Mouse (Mus musculus) Muller cell, postnatal 12 days (primary cell): ENCODE data around the gene Rai1.

ENCODE experiments used
- DNase-seq: peaks from one replicate; pipeline ENCODE4 v3.0.0-alpha.2; 2015; ENCODE audit errors: inconsistent ontology term

Rai1 gene

DNA sequence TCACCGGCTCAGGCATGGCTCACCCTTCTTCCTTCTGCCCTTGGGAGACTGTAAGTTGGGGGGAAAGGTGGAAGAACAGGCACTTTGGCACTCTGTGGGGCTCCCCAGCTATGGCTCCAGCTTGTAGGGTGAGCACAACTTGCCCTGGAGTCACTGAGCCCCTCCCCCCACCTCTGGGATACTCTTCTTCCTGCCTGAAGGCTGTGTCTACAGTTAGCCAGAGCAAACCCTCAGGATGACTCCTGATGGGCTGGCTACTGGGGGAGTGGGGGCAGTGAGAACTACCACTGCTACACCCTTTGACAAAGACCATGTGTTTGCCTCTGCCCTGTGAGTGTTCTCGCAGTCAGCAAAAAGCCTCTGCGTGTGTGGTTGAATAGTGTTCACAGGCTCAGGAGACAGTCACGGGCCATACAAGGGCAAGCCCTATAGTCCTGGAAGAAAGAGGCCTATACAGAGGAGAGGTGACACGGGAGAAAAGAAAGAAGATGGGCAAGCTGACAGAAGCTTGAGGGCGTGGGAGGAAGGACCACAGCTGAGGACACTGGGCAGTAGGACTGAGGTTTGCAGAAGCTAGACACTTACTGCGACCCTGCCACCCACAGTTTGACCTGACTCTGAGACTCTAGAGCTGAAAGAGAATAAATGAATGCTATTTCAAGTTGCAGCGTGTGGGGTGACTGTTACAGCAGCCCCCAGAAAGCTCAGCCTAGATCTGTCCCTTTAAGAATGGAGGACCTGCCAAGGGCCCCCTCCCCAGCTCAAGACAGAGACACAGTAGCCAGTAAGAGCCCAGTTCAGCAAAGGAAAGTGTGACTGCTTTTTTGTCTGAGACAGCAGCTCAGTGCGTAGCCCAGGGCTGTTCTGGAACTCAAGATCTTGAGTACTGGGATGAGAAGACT is 9.7 kb upstream of the Rai1 start:
- no peak for DNase-seq

DNA sequence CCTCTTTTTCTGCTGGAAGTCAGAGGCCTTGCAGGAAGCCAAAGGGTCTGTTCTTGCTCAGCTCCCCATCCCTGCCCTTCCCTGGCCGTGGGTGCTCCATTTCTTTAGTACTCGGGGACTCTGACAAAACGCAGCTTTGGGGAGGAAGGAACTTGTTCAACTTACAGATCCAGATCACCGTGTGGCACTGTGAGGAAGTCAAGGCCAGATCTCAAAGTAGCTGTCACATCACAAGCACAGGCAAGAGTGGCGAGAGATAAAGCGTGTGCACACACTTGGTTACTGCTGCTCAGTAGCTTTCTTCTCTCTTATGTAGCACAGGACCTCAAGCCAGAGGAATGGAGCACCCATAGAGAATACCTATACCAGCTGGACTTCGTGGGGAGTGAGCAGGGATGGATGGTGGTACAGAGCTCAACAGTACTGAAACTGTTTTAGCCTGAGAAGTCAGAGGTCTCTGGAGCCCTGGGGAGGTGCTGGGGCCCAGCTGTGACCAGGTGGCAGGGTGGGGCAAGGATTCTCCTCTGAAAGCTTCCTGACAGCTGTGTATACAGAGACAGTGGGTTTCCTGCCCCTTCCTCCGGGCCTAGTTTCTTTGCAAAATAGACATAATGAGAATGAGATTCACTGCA is 5.1 kb upstream of the Rai1 start:
- DNase-seq: no peak

DNA sequence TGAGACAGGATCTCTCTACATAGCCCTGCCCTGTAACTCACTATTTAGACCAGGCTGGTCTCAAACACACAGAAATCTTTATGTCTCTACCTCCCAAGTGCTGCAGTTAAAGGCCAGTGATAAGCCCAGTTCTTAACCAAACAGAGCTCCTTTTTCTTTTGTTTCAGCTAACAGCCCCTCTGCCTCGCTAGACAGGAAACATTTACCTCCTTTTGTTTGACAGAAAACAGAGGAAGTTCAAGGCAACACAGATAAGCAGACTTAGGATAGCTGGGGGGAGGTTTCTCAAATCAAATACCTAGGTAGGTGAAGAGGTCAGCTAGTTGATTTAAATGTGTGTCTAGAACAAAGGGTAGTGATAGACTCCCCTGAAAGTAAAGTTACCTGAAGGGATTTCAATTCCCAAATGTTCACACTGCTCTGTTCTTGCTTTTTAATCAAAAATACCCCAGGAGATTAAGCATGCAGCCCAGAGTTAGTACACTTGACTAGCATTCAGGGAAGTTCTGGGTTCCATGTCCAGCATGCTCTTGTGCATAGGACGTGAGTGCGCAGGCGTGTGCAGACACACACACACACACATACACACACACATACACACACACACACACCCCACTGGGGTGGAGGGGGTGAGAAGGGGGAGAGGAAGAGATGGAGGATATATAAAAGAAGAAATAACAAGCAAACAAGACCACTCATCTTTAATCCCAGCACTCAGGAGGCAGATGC is 3.8 kb upstream of the Rai1 start:
- DNase-seq: no peak

DNA sequence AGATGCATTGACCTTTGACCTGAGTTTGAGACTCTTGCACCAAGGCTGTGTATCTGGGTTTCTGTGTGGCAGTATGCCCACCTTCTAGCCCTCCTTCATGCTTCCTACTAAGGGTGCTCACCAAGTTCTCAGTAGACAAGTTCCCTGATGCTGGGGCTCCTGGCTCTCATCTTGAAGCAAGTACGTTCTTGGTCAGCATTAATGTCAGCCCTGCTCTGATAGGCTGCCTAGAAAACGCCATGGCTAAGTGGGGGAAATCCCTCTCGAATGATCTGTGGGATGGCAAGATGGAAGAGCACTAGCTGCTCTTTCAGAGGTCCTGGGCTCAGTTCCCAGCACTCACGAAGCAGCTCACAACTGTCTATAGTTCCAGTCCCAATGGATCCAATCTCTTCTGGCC is 2.8 kb upstream of the Rai1 start:
- DNase-seq: no peak

DNA sequence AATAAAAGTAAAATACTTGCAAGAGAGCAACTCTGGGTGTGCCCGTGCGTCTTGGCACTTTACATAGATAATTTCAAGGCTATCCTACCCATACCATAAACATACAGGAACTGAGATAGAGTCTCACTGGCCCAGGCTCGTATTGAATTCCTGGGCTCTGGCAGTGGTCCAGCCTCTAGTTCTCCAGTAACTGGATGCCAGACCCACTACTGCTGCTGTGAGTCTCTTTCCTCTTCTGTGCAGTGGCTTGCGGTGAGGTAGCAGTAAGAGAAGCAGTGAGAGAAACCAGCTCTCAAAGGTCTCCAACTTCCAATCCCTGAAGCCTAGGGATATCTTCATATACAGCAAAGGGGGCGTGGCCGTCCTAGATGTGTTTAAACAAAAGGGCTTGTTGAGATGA is 2.1 kb upstream of the Rai1 start:
- DNase-seq: no peak

DNA sequence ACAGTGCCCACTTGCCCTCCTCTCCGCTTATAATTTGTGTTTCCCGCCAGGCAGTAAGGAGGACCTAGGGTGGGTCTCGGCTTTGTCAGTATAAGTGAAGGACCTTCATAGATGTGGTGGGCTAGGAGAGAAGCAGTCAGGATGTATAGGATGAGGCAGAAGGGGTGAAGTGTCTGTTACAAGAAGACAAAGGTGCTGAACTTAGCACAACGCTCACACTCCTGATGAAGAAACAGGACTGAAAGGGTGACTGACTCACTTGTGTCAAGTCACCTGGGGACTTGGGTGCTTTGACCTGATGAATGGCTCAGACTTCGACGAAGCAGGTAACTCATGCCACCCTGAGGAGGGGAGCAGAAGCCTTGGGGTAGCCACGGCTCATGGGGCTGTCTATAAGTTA is 1.2 kb upstream of the Rai1 start:
- no peak for DNase-seq

DNA sequence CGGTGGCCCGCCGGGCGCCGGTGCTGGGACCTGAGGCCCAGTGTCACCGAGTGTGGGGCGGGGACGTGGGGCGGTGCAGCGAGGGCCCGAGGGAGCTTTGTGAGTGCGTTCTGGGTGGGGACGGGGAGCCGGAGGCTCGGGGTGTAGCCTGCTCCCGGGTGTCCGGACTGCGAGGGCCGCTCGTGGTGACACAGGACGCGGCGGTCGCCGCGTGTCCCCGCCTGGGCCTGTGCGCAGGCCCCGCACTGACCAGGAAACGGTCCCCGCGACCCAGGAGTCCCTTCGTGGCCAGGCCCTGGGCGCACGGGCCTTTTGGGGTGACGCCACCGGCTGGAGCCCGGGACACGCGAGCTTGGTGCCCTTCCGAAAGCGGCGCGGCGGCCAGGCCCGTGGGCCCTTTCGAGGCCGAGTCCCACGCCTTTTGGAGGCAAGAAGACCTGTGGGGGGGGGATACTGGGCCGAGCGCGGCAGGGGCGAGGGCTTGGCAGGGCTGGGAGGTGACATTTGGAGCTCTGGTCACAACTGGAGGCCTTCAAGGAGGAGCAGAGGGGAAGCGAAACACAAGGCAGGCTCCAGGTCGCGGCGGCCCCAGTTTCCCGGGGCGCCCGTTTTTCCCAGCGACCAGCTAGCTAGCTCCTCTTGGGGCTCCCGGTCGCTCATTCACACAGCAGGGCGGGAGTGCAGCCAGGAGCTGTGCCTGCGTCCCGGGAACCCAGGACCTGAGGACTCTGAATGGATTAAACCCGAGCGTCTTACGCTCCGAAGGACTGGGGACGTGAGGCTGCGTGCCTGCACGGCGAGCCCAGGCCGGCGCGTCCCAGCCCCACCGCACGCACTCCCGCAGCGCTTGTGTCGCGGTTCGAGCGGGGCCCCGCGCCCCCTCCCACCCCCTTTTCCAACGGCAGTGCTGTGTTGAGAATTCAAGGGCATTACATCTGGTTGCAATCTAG is 1.1 kb downstream of the Rai1 start:
- peak; percentile 78 for DNase-seq

DNA sequence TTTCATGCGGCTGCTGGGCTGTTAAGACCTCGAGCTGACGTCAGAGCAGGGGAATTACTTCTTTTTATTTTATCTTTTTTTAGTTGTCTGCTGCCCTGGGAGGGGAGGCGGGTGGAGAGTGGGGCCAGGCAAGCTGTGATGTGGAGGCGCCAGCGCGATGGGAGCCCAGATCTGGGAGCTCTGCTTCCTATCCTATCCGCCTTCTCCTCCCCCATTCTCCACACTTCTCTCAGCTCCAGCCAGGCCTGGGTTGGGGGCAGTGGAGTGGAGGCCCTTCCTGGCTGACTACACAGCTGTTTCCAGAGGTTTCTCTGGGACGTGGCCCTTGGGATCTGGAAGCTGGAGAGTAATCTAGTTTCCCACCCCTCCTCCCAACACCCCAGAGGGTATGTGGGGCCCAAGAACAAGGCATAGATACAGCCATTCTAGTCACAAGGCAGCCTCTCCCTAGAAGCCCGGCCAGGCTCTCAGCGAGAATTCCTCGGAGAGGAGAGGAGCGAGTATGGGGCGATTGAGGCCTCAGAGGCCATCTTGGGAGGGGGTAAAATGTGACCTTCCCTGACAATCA is 1.8 kb downstream of the Rai1 start:
- DNase-seq: peak; percentile 64

DNA sequence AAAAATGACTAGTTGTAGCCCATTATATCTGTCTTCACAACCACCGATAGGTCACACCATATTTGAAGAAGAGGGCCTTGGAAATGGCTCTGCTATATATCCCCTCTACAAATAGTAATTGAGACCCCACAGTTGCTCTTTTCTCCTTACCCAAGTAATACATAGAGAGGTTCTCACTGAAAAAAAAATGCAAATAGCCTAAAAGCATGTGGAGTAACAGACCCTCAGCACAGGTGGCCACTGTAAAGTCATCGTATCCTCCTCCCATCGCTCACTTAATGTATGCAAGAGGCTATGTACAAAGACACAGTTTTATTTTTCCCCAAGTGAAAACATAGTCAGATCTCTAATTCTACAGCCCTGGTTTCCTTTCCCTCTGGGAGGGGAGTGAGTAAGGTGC is 2.6 kb downstream of the Rai1 start:
- DNase-seq: no peak

DNA sequence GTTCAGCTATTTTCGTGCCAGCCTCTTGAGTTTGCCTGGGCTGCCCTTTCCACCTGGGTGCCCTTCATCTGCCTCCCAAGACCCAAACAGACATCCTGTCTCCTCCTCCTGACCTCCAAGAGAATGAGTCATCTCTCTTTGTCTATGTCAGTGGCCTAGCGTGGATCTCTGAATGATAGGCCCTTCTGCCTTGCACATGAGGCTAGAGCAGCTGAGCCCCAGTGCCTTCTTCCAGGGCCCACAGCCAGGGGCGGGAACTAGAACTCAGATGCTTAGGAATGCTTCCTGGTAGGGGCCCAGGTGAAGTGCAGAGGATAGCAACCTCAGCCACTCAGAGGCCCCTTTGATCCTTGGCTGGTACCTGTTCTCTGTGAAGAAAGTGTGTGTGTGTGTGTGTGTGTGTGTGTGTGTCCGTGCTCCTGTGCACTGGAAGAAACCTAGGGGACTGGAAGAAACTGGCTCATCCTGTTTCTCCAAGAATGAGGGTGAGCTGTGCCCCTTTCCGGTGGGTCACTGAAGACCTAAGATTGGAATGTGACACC is 3.9 kb downstream of the Rai1 start:
- DNase-seq: peak; percentile 76

DNA sequence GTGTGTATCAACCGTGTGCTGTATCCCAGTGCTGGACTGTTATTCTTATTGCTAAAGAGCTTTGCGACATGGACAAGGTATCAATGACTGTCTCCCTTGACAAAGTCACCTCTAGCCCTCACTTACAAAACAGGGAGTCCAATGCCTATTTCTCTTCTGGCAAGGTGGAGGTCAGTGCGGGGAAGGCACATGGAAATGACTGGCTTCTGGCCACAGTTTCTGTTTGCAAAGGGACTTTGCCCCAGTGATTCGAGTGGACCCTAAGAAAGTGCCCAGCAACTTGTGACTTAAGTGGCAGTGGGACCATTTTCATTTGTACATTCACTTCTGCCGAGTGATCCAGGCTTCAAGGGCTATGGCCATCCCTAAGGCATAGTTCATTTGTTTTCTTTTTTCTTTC is 5.6 kb downstream of the Rai1 start:
- no peak for DNase-seq

DNA sequence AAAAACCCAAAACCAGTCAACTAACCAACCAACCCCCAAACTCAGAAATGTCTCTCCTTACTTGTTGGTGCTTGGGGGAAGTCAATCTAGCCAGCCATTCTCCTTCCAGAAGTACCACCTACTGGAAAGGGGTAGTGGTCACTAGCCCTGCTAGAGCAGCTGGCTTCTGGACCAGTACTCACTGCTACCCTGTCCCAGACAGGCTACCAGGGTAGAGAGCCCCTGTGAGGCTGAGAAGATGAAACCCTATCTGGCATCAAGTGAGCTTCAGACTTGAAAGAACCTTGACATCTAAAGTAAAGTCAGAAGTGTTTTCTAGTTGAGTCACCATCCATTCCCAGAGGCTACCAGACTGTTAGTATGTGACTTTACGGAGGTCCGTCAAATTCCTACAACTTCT is 6.8 kb downstream of the Rai1 start:
- no peak for DNase-seq

DNA sequence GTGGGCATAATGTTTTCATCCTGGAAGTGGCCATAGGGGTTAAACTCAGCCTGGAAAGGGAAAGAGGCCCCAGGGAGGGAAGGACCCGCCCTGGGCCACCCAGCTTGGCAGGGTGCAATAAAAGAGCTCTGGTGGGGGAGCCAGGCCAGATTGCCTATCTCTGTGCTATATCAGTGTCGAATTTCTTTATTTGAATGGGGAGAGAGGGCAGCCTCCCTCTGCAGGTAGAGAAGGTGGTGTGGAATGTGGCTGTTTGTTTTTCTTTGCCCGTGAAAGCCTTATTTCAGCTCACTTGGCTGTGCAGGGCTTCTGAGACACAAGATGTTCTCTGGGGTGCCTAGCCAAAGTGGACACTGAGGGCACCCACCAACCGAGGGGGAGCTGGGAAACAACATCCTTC is 8.8 kb downstream of the Rai1 start:
- no peak for DNase-seq

DNA sequence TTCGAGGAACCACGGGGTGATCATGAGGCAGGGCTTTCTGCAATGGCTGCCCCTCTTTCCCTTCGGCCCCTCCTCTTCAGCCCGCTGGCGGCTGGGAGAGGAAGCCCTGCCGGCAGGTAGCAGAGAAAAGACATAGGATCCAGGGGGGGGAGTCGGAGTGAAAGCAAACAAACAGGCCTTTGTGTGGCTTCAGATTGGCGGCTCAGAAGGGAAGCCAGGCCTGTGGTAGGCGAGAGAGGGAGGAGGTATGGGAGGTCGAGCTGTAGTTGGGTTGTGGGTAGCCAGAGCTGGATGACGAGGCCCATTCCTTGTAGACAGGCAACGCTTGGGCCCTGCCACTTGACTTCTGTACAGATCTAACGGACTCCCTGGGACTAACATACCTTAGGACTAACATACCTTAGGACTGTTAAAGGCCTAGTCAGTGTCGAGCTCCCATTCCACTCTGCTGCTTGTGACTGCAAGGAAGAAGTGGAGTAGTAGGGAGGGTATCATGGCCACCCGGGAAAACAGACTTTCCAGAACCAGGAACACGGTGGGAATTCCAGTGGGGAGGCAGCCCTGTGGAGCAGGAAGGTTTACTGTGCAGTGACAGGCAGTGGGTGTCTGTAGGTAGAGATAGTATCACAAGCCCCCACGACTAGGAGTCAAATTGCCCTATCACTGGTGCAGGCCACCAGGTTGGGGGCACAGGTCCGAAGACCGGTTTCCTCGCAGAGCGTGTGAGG is 9.6 kb downstream of the Rai1 start:
- DNase-seq: peak; percentile 85

DNA sequence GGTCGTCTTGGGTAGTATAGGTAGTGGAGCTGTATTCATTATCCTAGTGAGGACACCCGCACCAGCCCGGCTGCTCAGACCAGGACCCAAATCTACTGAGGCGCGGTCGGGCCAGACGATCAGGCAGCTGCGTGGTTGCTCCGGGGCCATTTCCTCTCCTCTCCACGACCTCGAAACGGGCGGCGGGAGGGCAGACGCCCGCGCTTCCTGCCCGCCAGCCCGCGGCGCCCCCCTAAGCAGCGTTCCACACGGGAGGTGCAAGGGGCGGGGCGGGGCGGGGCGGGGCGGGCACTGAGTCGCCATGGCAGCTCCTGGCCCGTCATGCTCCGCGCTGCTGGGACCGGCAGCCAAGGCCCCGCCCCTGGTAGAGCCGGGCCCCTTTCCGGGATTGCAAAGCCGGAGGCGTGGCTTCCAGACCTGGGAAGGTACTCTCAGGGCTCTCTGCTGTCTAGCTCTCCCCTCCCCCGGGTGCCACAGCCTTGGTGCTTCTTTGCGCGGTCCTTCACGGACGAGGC is 10.3 kb downstream of the Rai1 start:
- DNase-seq: peak; percentile 97

DNA sequence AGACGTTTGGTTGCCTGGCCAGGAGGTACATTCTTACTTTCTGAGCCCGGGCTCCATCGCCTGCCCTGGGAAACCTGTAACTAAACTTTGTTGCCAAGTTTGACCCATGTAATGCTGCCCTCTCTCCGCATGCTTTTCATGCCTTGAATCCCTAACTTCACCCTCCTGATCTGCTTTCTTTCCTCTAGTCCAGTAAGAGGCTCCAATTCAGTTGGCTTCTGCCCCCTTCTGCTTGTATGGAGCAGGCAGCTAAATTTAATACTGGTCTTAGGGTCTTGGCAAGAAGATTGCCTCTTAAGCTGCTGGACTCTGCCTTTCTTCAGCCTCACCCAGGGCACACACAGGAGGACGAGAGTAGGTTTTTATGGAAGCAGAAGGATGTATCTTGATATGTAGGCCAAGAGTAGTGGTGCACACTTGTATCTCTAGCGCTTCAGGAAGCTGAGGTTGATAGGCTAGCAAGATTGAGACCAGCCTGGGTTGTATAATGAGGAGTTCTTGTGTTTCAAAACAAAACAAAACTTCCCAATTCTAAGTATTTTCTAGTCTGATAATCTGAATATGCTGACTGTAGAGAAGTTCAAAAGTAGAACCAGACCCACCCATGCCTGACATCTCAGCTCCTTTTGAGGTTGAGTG is 10.9 kb downstream of the Rai1 start:
- no peak for DNase-seq

DNA sequence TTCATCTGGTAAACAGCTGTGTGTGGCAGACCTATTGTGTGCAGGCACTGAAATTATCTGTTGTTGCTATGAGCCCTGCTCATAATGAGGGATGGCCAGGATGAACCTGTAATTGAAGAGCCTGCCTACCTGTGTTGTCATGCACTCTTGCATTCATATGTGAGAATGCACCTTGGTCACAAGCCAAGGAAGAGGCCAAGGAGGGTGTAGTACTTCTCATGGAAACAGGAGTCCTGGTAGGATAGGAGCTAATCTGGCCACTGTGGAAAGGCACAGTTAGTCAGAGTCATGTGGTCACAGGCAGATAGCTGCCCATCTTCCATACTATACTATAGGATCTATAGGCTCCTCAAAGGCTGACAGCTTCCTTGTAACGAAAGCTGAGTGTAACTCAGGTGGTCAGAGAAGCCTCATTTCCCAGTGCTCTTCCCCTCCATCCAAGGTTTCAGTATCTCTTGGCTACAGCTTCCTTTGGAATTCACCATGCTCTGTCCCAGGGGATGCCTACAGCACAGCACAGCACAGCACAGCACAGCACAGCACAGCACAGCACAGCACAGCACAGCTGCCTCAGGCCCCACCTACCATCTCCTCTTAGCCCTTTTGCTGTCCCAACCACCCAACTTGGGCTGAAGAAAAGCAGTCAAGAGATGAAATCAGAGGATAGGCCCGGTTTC is 15.9 kb downstream of the Rai1 start:
- DNase-seq: no peak

DNA sequence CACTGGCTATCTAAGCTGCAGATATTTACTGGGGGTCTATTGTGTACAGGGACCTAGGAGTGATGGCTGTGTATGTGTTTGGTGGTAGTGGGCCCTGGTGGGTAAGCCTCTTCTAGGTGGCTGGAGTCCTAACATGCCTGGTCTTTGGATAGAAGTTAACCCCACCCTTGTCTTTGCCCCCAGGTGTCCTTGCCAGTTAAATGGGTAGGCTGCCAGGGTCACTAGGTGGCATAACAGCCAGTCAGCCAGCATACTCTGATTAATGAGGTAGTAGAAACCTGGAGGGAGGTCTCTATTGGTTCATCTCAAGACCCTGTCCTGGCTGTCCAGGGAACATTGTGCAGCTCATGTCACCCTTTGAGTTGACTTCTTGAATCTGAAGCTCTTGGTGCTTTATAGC is 17.8 kb downstream of the Rai1 start:
- DNase-seq: no peak

DNA sequence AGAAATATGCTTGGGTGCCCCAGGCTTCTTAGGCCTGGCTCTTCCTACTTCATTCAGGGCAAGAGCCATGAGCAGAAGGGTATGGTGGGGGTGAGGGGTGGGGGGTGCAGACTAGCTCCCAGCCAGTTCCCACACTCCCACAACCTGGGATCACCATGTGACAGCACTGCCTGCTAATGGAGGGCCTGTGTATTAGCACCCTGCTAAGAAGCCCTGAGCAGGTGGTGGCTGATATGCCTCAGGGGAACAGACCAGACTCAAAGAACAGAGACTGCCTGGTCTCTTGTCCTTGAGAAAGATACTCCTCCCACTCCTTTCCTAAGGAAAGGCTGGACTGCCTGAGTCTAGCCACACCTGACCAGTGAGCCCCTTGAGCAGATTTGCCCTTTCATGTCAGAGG is 22.2 kb downstream of the Rai1 start:
- no peak for DNase-seq
